Mouse (Mus musculus) urinary bladder, adult 2 months (tissue): ENCODE results near the gene Foxk1. TPM values are rescaled to one million over a fixed set of nuclear protein-coding genes. Genes with fewer than 3 reads are reported as not detected.

Experiments used
- DNase-seq: peaks from one replicate; pipeline ENCODE4 v3.0.0; 2022; ENCODE audit warnings: low spot score
- polyA plus RNA-seq: library from polyadenylated mRNA; depleted of rRNA; stranded (reverse); fragments of >200 nt; gene quantifications from 2 replicates; pipeline ENCODE4 v1.2.3, GENCODE M21; 2012

The Foxk1 gene
- polyA plus RNA-seq, 1 experiment, result 13.8 TPM

GRCm38 (mm10) chr5:142444791-142445531 lies 43.7 kb downstream of the Foxk1 start:
- no peak for DNase-seq

GRCm38 (mm10) chr5:142445709-142446108 lies 44.4 kb downstream of the Foxk1 start:
- no peak for DNase-seq

GRCm38 (mm10) chr5:142448076-142448475 lies 46.8 kb downstream of the Foxk1 start:
- DNase-seq, result peak; percentile 66

- no peak for DNase-seq
Observed at GRCm38 (mm10) chr5:142448623-142449022, 47.3 kb downstream of the Foxk1 start.

GRCm38 (mm10) chr5:142450846-142451245 lies 49.5 kb downstream of the Foxk1 start:
- DNase-seq, result no peak

- DNase-seq, result no peak
Observed at GRCm38 (mm10) chr5:142451759-142452158, 50.5 kb downstream of the Foxk1 start.

- DNase-seq, result no peak
Observed at GRCm38 (mm10) chr5:142453742-142454141, 52.4 kb downstream of the Foxk1 start.

GRCm38 (mm10) chr5:142456318-142456717 lies 55.0 kb downstream of the Foxk1 start:
- DNase-seq, result no peak

- DNase-seq, result no peak
Observed at GRCm38 (mm10) chr5:142457345-142457744, 56.0 kb downstream of the Foxk1 start.

- no peak for DNase-seq
Observed at GRCm38 (mm10) chr5:142458791-142459557, 57.7 kb downstream of the Foxk1 start.

GRCm38 (mm10) chr5:142459834-142460233 lies 58.5 kb downstream of the Foxk1 start:
- no peak for DNase-seq

- DNase-seq, result no peak
Observed at GRCm38 (mm10) chr5:142461942-142462640, 60.8 kb downstream of the Foxk1 start.

- no peak for DNase-seq
Observed at GRCm38 (mm10) chr5:142462641-142462948, 61.3 kb downstream of the Foxk1 start.

- DNase-seq, result no peak
Observed at GRCm38 (mm10) chr5:142463011-142463410, 61.7 kb downstream of the Foxk1 start.

- DNase-seq, result peak; percentile 76
Observed at GRCm38 (mm10) chr5:142463461-142464454, 62.5 kb downstream of the Foxk1 start, which contains the start of gene Ap5z1. Gene Ap5z1, plus strand, starts transcription at chr5:142463944.

- no peak for DNase-seq
Observed at GRCm38 (mm10) chr5:142468375-142468774, 67.1 kb downstream of the Foxk1 start.

- no peak for DNase-seq
Observed at GRCm38 (mm10) chr5:142469796-142470195, 68.5 kb downstream of the Foxk1 start.

GRCm38 (mm10) chr5:142473696-142474095 lies 72.4 kb downstream of the Foxk1 start:
- DNase-seq, result no peak

- no peak for DNase-seq
Observed at GRCm38 (mm10) chr5:142475669-142476068, 74.4 kb downstream of the Foxk1 start.

- DNase-seq, result no peak
Observed at GRCm38 (mm10) chr5:142477346-142477745, 76.0 kb downstream of the Foxk1 start.

GRCm38 (mm10) chr5:142477866-142478615 lies 76.7 kb downstream of the Foxk1 start:
- DNase-seq, result no peak
